Mouse (Mus musculus) layer of hippocampus, postnatal 25 days (tissue): ENCODE data around the gene Tmc1. TPM values are rescaled to one million over a fixed set of nuclear protein-coding genes. Genes with fewer than 3 reads are reported as not detected.

Experiments used
- DNase-seq, 2 experiments: peaks; one replicate each; pipeline ENCODE4 v3.0.0; 2022; ENCODE audit warnings: mixed read lengths in 2 of 2, low spot score in 1 of 2; ENCODE audit errors: extremely low spot score in 1 of 2
- total RNA-seq, 2 experiments: library from RNA; stranded (reverse); gene quantifications; 2 replicates each; pipeline ENCODE4 v1.2.3; 2021

Tmc1 gene
- total RNA-seq, 2 experiments from 2014 or later: not detected

GRCm38 (mm10) chr19:20799460-20799859 is 154.5 kb downstream of the Tmc1 start:
- DNase-seq: no peak

- no peak for DNase-seq
Observed at GRCm38 (mm10) chr19:20797558-20798101, 156.4 kb downstream of the Tmc1 start.

- no peak for DNase-seq
Observed at GRCm38 (mm10) chr19:20796001-20796400, 158.0 kb downstream of the Tmc1 start.

GRCm38 (mm10) chr19:20794999-20795398 is 159.0 kb downstream of the Tmc1 start:
- no peak for DNase-seq

GRCm38 (mm10) chr19:20792811-20793210 is 161.2 kb downstream of the Tmc1 start:
- DNase-seq: no peak

GRCm38 (mm10) chr19:20787289-20787688 is 166.7 kb downstream of the Tmc1 start:
- DNase-seq: no peak

GRCm38 (mm10) chr19:20775681-20776080 is 178.3 kb downstream of the Tmc1 start:
- no peak for DNase-seq

- no peak for DNase-seq
Observed at GRCm38 (mm10) chr19:20773941-20774340, 180.1 kb downstream of the Tmc1 start.

- peak in 1 of 2 experiments; percentile 14 for DNase-seq
Observed at GRCm38 (mm10) chr19:20764214-20764613, 189.8 kb downstream of the Tmc1 start.

- DNase-seq: no peak
Observed at GRCm38 (mm10) chr19:20761675-20762426, 192.2 kb downstream of the Tmc1 start.

GRCm38 (mm10) chr19:20761119-20761518 is 192.9 kb downstream of the Tmc1 start:
- no peak for DNase-seq

- DNase-seq: no peak
Observed at GRCm38 (mm10) chr19:20744630-20745029, 209.4 kb downstream of the Tmc1 start.

Other genes with a start within 250 kb of the Tmc1 start
- gene Aldh1a7, start 226.6 kb downstream of the Tmc1 start, total RNA-seq: under 1 TPM in 1 of 2 experiments, not detected in 1; 0.30 TPM